Mouse (Mus musculus) frontal cortex, adult 2 months (tissue): ENCODE measurements around the gene Tlx2. TPM values are rescaled to one million over a fixed set of nuclear protein-coding genes. Genes with fewer than 3 reads are reported as not detected.

ENCODE experiments used
- DNase-seq, 2 experiments: peaks; one replicate each; pipeline ENCODE4 v3.0.0; 2022; ENCODE audit warnings: low spot score in 1 of 2; ENCODE audit errors: extremely low spot score in 1 of 2
- polyA plus RNA-seq: library from polyadenylated mRNA; depleted of rRNA; stranded (reverse); fragments of >200 nt; gene quantifications from 2 replicates; pipeline ENCODE4 v1.2.3, GENCODE M21; 2012; rRNA removed

The Tlx2 gene
- polyA plus RNA-seq, result not detected in 2 replicates

DNA sequence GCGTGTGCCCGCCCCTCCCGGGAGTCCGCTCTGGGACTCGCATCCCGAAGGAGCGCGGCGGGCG, at the start of gene Tlx2:
Tlx2 (minus strand) TSS at position 47 of the 64 bp plus-strand sequence.
- no peak for DNase-seq

DNA sequence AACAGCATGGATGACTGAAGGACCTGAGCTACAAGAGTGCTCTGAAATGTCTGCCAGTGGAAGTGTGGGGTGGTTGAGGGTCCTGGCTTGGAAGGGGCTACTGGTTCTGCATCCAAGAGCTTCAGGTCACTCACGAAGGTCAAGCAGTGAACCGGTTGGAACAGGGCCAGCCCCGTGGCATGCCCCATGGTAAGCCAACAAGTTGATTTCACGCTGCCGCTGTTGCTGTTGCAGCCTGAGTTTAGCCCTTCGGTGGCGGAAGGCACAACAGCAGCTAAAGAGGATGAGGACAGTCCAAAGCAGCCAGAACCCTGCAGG, 49.6 kb upstream of the Tlx2 start:
- no peak for DNase-seq

DNA sequence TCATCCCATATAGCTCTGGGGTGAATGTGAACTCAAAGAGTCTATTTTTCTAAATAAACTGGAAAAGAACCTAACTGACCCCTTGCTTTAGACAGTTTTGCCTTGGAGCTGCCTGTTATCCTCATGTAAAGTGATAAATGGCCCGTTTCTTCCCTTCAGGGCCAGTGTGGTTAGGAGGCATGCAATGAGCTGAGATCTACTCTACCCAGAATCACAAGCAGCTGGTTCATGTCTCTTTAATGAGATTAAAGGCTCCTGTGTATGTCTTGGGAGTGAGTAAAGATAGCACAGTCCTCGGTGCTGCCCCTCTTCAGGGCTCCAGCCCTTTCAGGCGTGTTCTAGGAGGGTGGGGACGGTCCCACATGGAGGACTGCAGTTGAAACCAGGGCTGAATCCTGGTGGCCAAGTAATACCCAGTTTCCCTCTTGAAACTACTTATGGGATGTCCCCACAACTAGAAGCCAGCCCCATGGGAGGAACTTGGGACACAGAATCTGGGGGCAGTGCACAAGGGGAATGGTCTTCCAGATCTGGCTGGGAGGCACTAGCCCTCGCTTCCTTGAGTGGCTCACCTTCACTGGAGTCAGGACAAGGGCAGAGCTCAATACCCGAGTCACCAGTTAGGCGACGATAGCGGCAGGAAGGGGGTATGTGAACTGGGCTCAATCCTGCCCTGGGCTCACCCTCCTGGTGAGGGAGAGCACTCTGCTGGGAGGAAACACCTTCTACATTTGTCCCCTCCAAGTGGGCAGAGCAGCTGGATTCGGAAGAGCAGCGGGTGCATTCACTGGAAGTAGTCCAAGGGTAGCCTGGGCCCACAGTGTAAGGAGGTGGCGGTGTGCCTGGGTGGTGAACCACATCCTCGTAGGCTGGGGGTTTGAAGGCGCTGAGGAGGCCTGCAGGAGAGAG, 49.0 kb upstream of the Tlx2 start:
- no peak for DNase-seq

DNA sequence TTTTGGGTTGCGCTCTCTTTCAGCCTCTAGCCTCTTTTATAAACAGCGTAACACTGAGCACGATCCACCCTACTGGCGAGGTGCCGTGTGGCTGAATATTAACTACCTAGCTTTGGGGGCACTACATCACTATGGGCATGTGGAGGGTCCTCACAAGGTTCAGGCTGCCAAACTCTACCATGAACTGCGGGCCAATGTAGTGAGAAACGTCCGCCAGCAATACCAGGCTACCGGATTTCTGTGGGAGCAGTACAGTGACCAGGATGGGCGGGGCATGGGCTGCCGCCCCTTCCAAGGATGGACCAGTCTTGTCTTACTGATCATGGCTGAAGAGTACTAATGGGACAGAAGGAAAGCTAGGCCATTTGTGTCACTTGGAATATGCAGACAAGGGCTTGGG, 48.3 kb upstream of the Tlx2 start:
- no peak for DNase-seq

DNA sequence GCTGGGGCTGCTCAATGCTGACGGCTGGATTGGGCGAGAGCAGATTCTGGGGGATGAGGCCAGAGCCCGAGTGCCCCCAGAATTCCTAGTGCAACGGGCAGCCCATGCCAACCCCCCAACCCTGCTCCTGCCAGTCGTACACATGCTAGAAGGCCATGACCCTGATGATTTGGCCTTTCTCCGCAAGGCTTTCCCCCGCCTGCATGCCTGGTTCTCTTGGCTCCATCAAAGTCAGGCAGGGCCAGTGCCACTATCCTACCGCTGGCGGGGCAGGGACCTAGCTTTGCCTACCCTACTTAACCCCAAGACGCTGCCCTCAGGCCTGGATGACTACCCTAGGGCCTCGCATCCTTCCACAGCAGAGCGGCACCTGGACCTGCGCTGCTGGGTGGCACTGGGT, 47.5 kb upstream of the Tlx2 start:
- DNase-seq, result no peak

DNA sequence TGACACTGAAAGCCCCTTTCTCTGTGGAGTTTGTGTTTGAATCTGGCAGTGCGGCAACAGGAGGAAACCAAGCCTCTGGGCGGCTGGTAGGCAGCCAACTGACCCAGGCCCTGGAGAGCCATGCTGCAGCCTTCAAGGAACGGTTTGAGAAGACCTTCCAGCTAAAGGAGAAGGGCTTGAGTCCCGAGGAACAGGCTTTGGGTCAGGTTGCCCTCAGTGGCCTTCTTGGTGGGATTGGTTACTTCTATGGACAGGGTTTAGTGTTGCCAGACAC, 47.0 kb upstream of the Tlx2 start:
- no peak for DNase-seq

DNA sequence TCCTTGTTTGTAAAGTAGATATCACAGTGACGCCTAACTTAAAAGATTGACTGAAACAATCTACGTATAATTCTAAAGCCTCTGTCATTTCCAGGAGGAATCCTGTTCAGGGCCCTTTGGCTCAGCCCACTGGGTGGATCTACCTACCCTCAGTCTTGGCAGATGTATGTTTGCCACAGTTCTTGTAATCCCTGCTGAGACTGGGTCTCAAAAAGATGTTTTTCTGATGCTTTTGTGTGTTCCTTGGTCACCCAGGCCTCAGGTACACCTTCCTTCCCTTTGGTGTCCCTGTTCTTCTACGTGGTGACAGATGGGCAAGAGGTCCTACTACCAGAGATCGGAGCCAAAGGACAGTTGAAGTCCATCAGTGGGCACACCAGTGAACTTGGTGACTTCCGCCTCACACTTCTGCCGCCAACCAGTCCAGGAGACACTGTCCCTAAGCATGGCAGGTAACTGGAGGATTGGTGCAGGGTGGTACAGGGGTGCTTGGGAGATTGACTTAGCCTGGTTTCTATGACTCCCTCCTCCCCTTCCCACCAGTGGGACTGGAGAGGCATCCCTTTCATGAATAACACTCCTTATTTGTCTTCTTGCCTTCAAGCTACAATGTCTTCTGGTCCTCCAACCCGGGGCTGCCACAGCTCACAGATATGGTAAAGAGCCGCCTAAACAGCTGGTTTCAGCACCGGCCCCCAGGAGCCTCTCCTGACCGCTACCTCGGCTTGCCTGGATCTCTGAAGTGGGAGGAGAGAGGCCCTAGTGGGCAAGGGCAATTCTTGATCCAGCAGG, 46.5 kb upstream of the Tlx2 start:
- no peak for DNase-seq

DNA sequence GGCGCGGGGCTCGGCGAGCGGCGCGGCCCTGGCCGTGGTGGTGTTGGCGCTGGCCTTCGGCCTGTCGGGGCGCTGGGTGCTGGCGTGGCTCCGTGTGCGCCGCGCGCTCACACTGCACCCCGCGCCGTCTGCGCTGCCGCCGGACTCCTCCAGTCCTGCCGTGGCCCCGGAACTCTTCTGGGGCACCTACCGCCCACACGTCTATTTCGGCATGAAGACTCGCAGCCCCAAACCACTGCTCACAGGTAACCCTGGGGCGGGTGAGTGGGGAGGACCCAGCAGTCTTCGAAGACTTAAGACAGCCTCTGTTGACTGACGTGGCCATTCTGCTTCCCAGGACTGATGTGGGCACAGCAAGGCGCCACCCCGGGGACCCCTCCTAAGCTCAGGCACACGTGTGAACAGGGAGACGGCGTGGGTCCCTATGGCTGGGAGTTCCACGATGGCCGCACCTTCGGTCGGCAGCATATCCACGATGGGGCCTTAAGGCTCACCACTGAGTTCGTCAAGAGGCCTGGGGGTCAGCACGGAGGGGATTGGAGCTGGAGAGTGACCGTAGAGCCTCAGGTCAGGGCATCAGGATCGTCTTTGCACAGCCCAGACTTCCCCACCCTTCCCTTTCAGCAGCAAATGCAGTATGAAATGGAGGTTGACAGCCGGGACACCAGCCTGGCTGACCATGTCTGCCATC, 45.7 kb upstream of the Tlx2 start:
- DNase-seq, result no peak

DNA sequence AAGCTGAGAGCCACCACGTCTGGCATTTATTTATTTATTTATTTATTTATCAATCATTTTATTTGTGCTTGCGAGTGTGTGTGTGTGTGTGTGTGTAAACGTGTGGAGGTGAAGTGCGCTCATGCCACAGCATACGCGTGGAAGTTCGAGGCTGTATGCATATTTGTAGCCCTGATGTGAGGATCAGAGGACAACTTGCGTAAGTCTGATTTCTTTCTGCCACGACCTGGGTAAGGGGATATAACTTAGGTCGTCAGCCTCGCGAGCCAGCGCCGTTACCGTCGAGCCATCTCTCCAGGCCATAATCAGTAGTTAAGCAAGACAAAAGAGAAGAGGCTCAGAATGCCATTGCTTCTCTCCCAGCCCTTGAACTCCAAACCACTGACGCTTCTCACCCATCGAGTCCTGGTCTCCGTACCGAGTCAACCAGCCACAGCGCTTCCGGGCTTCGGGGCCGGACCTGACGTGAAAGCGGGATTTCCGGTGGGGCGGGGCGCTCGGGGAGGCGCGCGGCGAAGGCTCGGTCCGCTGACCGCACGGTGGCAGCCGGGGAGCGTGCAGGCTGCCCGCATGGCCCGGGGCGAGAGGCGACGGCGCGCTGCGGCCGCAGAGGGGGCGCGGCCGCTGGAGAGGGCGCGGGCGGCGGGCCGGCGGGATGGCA, 45.0 kb upstream of the Tlx2 start, which contains the start of gene Mogs:
Mogs (plus strand) TSS at position 486 of the 661 bp plus-strand sequence.
- peak in 1 of 2 experiments; percentile 92 for DNase-seq

DNA sequence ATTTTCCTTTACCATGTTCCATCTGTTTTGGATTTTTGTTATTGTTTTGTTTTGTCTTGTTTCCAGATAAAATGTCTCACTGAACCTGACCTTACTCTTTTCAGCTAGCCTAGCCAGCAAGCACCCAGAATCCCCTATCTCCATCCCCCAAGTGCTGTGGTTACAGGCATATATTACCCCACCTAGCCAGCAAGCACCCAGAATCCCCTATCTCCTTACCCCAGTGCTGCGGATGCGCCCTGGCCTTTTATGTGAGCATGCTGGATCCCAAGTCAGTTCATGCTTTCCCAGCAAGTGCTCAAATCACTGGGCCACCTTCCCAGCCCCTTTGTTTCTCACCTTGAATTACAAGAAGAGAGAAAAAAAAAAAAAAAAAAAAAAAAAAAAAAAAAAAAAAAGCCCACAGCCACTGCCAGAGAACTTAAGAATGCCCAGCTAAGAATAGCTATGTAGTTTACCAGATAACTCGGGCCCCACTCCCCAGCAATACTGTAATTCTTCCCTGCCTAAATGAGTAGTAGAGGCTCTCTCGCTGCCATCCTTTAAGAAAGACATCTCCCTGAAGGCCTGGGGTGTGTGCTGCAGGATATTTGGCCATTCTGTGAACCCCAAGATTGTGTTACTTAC, 41.5 kb upstream of the Tlx2 start:
- no peak for DNase-seq

DNA sequence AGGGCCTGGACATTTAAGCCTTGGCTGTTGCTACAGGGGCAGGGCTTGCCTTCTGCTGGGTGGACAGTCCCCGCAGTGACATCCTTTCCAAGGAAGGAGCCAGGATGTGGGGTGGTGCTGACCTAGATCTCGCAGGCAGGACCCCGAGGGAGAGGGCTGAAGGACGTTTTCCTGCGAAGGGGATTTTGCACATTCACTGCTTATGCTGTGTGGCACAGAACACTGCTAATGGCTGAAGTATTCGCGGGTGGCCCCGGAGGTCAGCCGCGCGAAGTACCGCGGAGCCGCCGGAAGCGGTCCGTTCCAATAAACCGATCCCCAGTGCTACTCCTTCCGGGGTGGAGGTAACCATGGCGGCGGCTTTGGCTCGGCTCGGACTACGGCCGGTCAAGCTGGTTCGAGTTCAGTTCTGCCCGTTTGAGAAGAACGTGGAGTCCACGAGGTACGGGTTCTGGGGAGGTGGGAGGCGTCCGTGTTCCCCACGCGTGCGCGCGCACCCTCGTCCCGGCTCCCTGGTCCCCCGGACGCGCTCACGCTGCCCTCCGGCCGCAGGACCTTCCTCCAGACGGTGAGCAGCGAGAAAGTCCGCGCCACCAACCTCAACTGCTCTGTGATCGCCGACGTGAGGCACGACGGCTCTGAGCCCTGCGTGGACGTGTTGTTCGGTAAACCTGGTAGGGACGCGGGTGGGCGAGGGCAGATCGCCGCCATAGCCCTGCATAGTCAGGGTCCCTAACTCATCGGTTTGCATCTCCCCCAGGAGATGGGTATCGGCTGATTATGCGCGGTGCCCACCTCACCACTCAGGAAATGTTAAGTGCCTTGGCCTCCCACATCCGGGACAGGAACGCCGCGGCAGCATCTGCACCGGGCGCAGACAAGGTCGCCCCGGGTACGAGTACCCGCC, 38.9 kb upstream of the Tlx2 start, which contains the start of gene Mrpl53:
Mrpl53 (plus strand) TSS at position 279 of the 907 bp plus-strand sequence.
- peak in 1 of 2 experiments; percentile 84 for DNase-seq

DNA sequence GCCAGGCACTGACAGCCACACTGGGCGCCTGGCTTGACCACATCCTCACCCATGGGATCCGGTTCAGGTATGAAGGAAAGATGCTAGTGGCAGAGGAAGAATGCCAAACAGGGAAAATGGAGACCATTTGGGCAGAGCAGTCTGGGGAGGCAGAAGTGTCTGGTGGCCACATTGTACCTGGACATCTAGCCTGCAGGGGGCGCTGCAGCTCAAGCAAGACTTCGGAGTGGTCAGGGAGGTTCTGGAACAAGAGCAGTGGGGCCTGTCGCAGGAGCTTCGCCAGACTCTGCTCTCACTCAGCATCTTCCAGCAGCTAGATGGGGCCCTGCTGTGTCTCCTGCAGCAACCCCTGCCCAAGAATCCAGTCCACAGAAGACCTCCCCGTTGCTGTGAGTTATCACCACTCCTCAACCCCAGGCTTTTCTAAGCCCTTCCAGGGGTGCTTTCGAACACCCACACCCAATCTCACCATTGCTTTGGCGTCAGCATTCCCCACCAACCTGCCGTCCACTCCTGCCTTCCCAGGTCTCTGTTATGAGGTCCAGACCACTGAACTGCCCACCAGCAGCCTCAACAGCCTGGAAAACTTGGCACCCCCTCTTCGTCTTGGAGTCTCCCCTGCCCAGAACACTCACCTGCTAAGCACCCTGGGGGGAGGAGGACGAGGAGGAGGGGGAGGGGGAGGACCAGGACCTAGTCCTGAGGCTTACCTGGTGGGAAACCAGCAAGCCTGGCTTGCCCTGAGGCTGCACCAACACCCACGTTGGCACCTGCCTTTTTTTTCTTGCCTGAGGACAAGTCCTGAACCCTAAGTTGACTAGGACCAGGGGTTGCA, 37.7 kb upstream of the Tlx2 start:
- DNase-seq, result peak in 1 of 2 experiments; percentile 75

DNA sequence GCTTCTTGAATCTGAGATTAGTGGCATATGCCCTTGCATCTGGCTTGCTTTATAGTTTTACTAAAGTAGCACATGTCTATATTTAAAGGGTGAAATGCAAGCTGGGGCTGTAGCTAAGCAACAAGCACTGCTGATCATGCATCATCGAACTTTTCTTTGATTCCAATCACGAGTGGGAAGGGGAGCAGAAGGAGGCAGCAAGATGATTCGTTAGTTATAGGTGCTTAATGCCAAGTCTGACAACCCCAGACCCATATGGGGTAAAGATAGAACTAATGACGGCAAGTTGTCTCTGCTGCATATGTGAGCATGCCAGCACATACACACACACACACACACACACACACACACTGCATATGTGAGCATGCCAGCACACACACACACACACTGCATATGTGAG, 34.1 kb upstream of the Tlx2 start:
- DNase-seq, result no peak

DNA sequence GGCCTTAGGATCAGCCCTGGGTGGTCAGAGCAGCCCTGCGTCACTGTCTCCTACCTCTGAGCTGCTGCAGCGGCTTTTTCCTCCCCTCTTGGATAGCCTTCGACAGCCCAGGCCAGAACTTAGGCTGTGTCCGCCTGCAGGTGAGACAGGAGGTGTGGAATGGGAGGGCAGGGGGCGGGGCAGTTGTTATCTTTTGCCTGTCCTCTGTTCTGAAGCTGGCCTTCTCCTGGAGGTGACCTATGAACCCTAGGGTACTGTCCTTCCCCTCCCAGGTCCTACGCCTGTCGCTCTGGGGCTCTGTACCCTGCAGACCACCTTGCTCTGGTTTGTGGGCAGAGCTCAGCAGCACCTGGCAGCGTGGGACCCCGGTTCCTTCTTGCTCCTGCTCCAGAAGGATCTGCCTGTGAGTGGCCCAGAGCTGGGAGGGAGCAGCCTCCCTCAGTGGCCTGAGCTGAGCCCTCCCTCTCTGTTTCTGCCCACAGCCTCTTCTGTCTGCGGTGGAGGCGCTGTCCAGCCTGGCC, 33.1 kb upstream of the Tlx2 start:
- no peak for DNase-seq

DNA sequence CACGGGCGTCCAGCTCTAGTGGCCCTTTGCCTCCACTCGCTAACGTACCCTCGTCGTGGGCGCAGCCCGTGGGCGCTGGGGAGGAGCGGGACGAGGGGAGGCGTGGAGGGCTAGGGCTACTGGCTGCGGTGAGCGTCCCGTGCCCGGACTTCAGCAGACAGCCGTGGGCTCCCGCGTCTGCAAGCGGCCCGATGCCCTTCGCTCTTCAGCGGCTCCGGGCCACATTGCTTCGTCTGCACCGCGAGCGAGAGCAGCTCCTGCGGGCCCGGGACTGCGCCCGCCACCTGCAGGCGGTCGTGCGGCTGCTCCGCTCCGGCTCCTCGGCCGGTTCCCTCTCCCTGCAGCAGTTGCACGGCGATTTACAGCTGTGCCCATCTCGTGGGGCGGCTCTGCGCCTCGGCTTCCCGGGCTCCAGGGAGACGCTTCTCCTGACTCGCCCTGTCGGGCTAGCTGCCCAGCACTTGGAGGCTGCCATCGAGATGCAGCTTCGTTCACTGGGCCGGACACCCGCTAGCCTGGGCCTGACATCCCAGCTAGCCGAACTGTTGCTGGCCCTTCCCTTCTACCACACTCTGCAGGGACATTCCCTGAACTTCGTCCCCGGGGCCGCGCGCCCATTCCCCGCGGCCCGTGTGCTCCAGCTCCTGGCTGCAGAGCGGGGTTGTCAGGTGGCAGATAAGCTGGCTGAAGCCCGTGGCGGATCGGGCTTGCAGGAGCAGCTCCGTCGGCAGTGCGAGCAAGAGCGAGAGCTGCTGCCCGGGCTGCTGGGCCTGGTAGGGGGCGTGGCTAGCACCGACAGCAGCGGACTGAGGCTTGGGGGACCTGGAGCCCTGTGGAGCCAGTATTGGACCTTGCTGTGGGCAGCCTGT, 31.8 kb upstream of the Tlx2 start:
- no peak for DNase-seq

DNA sequence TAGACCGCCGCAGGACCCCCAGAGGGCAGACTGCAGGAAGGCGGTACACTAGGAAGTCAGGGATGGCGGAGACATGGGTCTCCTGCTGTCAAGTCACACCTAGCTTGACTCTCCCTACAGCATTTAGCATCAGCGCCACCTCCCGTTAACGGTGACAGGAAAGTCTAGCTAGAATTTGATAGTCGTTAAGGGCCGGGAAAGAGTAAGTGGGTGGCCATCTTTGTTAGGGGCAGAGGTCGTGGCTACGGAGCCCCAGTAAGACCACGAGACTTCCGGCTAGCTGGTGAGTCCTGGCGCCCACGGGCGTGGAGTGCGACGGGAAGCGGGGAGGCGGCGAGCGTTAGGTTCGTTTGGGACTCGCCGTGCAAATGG, 31.2 kb upstream of the Tlx2 start, which contains the start of the genes Ccdc142 and Gm42688:
Ccdc142 (plus strand) TSS at position 286 of the 372 bp plus-strand sequence.
Gm42688 (plus strand) TSS at position 302 of the 372 bp plus-strand sequence.
- DNase-seq, result peak; percentile 88 to 93

DNA sequence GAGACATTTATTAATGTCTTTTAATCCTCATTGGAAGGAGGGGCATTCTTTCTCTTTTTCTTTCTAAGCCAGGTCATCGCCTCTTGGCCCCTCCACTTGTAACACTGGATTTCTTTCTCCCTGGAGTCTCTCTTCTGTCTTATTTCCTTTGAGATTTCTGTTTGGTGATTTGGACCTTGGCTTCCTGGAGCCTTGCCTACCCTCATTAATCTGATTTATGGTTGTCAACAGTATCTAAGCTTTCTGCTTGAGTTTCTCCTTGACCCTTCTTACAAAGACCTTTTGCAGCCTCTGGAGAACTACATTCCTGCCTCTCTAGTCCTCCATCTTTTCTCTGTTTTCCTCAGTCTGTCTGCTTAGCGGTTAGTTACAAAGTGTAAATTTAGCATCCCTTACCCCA, 28.3 kb upstream of the Tlx2 start:
- DNase-seq, result no peak

DNA sequence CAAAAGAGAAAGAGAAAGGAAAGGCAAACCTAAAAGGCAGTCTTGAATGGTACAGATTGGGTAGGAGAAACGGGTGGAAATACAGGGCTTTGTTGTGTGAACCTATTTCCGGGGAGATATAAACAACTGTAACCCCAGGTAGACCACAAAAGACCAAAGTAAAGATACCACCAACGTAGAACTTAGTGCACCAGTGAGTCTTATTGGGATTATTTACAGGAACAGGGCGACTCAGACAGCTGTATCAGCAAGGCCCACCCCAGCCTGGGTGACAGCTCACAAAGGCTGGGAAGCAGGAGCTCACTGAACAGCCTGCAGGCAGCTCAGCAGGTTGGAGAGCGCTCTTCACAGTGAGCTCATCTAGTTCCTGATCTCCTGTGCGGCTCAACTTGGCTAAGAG, 25.9 kb upstream of the Tlx2 start:
- no peak for DNase-seq
